Mouse (Mus musculus): ENCODE data around the gene Hist1h1c.
A peak's percentile ranks its signal among the peaks of the same experiment; 100 is the strongest.
"Not testable (repeated sequence)": the region's sequence is repeated elsewhere in the genome, so short reads cannot be mapped to it uniquely, and the experiment has no call there.

Hist1h1c gene

DNA sequence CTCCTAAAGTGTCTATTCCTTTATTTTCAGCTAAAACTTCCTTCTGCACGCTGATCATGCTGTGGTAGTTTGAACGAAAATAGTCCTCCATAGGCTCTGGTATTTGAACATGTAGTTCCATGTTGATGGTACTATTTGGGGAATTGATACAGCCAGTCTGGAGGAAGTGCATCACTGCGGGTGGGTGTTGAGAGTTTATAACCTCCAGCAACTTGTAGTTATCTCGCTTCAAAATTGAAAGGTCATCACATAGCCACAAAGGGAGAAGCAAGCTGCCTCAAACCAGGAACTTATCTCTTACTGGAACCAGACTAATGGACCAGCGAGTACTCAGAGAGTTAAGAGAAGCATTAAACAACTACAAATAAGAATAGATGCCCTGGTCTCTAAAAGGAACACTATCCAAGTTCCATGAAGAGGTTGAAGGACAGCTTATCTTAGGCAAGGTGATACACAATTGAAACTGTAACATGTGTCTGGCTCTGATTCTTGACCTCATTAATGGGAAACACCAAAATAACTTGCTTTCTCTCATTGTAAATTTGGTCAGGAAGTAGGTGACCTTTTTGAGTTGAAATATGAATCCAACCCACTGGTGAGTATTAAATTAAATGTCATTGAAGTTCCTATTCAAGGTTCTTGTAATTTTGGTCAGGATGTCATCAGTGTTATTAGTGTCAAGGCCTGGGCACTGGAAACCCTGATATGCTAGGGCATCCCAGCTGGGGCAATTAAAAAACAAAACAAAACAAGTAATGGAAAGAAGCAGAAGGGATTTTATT, 22.2 kb upstream of the Hist1h1c start:
- DNase-seq (ENCODE audit: low read depth, low spot score), result no peak

DNA sequence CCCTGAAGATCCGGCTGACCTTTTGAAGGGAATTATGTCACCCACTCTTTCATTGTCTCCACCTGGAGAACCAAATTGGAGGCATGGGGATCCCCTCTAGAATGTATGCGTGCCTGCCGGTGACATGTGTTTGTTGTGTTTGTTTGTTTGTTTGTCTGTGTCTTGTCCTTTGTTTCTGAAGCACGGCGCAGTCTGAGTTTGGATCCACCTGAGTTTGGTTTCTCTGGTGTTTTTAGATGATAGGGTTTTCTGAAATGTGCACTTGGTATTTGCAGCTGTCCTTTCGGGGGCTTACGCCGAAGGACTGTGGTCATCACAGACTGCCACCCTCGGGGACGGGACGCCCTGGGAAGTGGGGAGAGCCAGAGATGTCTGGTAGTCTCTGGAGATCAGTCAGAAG, 21.4 kb upstream of the Hist1h1c start:
- DNase-seq (ENCODE audit: low read depth, low spot score), result no peak

DNA sequence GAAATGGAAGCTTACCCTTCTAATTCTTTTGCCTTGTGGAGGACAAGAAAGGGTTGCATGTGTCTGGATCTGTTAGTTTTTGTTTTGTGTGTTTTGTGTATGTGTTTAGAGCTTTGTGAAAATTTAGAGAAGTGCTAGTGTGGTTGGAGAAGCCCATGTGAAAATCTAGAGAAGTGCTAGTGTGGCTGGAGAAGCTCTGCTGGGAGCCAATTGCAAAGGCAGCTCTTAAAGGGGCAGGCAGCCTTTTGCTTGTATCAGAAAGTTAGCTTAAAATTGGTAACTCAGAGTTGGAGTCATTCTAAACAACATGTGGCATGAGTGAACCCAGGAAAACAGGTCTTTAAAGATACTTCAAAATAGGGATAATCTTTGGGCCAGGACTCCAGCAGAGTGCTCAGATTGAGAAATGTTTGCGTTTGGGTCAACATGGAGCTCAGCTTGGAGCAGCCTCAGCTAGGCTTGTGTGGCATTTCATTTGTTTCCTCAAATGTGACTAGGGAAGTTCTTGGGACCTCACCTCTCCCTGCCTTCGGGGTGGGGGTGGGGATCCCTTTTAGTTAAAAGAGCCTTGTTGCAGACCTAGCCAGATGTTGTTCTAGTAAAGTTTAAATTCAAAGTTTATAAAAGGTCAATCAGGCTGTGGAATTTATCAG, 20.9 kb upstream of the Hist1h1c start:
- DNase-seq (ENCODE audit: low read depth, low spot score), result not testable (repeated sequence)

DNA sequence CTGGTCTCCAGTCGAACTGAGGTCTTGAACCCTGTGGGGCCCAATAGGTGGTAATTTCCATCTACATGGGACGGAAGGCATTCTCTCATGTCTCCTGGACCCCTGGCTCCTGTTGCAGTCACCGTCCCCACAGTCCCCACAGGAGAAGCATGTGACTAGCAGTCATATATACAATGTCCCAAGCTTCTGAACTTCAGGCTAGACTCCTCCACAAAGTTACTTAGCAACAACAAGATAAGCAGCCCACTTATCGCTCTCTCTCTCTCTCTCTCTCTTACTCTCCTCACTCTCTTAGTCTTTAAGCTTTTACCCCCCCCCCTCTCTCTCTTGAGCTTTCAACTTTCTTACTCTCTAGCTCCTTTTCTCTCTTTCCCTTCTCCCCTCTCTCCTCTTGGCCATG, 14.4 kb upstream of the Hist1h1c start:
- DNase-seq (ENCODE audit: low read depth, low spot score), result no peak

DNA sequence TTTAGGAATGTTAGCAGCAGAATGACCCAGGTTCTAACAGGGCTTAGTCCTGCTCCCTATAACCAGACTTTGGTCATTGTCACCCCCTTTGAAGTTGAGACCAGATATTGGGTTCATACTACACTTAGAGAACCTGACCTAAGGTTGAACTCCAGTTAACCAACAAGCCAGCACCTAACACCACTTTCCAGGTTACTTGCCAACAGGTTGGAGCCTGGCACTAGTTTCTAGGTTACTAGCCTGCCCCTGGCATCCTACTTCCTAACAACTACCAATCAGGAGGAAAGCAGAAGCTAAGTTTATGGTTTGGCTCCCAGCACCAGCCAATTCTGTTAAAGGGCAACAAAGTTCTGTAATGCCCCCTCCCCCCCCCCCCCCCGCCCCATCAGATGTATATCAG, 13.4 kb upstream of the Hist1h1c start:
- DNase-seq (ENCODE audit: low read depth, low spot score), result no peak

DNA sequence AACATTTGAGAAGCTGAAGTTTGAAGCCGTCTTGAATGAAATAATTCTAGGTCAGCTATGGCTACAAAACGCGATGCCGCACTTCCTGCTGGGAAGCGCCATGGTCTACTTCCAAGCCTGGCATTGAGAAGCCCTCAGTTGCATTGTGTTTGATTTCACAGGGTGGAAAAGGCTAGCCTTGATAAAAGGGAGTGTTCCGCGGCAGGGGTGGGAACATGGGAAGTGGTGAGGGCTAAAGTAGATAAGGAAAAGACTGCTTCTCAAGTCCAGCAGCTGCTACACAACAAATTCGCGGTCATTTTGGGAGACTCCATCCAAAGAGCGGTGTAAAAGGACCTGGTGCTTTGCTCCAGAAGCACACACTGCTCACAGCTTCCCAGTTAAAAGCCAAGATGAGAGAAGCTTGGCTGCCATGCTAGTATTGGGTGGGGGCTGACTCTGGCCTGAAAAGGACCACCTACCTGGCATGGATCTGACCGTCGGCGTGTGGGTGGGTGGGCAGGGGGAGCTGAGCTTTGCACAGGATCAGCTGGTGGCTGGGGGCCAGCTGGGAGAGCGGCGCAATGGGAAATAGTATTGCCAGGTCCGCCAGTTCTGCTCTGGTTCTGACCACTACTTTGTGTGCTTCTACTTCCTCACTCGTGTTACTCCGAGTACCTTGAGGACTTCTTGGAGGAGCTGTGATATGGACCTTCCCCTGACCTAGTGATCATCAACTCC, 10.0 kb upstream of the Hist1h1c start:
- no peak for DNase-seq (ENCODE audit: low read depth, low spot score)

DNA sequence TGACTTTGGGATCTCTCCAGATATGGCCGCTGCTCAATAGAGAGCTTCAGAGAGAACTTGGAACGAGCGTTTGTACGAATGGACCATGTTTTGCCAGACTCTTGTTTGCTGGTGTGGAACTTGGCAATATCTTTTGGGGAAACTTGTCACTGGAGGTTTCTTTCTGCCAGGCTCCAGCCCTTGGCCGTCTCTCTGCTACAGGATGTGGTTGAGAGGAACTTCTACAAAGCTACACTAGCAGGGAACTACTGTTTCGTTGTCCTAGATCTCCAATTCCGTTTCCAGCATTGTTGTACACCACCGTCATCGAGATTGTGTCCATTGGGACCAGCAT, 9.4 kb upstream of the Hist1h1c start:
- DNase-seq (ENCODE audit: low read depth, low spot score), result no peak

DNA sequence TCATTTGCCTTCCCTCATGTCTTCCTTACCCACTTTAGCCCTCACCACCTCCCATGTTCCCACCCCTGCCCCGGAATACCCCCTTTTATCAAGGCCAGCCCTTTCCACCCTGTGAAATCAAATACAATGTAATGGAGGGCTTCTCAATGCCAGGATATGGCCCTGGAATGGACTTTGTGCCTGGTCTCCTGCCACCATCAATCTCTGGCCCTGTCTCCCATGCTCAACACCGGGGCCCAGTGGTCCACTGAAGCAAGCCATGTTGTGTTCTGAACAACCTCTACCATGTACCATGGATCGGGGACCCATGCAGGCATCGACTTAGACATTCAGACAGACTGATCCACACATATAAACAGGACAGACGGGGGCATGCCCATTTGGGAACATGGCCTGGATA, 8.9 kb upstream of the Hist1h1c start:
- DNase-seq (ENCODE audit: low read depth, low spot score), result no peak

DNA sequence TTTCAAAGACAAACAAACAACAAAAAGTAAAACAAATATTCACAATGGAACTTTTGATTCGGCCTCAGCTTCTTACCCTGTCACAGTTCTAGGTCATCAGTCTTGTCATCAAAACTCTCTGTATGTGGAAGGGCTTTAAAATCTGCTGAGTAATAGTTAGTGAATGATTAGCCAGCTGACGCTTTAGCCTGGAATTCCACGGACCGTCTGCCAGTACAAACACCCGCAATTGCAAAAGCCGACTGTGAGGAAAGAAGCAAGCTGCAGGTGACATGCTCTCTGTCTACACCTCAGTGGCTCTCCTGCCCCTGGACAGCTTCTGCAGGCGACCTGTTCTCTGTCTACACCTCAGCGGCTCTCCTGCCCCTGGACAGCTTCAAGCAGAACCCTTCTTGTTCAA, 8.1 kb upstream of the Hist1h1c start:
- no peak for DNase-seq (ENCODE audit: low read depth, low spot score)

DNA sequence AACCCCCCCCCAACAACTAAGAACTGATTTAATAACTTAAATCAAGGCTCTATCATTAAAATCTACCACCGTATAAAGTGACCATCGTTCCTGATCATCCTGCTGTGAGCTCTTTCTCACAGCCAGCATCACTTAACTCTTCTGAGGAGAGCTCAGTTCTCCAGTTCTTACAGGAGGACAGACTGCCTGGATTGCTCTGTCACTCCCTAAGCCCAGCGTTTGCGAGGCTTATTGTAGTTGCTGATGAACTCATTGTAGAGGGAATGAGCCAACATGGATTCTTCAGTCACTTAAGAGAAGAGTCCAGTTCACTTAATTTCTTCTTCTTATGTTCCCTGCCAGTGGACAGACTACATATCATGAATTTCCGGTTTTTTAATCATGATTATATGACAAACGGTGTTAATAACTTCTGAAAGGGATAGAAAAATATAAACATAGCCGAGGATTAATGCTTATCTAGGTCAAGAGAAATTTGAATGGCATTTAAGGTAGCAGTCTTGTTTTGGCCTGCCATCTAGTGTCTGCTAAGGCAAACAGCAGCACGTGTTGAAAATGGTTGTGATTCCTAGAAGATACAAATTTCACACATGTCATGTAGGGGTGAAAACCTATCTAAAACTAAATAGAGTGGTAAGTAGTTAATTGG, 6.3 kb upstream of the Hist1h1c start:
- no peak for DNase-seq (ENCODE audit: low read depth, low spot score)

DNA sequence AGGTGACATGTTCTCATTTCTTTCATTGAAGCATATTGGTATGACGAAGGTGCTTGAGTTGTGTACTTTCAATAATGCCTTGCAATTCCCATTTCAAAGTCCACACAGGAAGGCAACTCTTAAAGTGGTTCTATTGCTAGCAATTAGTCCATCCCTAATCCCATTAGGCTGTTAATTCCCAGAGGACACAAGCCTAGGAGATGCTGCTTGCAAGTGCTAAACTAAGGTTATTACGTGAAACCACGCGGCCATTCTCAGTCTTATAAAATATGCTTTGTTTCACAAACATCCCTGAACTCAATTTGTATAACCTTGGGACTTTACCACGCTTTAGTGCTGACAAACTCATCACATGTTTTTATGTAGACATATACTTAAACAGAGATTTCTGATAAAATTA, 1.5 kb upstream of the Hist1h1c start:
- DNase-seq (ENCODE audit: low read depth, low spot score), result no peak

DNA sequence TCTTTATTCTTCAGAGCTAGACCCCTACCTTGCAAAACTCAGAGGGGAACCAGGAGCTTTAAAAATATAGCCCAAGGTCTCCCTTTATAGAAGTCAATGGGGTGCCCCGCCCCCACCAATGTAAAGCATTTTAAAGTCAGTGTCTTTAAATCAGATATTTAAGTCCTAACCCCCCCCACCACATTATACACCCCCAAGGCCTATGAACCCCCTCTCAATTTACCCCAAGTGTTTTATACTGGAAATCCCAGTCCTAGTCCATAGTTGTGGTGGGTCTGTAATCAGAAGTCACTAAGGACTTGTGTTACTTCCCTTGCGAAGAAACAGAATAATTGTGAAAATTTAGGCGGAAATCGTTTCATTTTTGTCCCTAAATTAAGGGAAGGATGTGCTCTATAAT, 567 bp upstream of the Hist1h1c start:
- DNase-seq (ENCODE audit: low read depth, low spot score), result no peak

DNA sequence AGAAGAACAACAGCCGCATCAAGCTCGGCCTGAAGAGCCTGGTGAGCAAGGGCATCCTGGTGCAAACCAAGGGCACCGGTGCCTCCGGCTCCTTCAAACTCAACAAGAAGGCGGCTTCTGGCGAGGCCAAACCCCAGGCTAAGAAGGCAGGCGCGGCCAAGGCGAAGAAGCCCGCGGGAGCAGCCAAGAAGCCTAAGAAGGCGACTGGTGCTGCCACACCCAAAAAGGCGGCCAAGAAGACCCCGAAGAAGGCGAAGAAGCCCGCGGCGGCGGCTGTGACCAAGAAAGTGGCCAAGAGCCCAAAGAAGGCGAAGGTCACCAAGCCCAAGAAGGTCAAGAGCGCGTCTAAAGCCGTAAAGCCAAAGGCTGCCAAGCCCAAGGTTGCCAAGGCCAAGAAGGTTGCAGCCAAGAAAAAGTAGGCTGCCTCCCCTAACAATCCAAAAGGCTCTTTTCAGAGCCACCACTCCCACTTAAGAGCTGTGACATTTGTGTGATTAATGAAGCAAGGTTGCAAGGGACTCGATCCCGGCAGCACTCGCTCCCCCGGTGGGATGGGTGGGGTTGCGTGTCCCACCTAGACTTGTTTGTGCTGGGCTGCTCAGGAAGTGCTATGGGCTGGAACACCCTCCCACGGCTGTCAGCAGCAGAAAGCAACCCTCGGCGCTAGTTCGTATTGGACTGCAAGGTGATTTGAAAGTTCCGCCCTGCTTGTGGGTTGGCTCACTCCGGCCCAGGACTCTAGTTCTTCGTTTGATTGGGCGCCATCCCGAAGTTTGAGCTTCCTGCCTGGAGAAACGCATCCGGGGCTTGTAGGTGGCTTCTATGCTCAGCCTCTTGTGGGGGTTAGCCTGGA, 687 bp downstream of the Hist1h1c start:
- DNase-seq (ENCODE audit: low read depth, low spot score), result peak; percentile 88

DNA sequence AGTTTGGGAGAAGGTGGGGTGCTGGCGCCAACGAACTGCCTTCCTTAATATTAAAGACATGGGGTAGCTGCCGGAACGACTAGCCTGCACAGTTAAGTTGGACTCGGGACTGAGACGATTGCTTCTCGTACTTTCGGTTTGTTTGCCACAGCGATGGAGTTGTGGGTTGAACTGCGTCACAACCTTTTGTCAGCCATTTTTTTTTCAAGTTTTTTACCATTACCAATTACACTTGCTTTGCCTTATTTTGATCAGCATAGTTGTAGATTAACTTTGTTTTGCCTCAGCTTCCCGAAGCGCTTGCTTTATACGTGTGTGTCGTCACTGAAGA, 1.3 kb downstream of the Hist1h1c start:
- DNase-seq (ENCODE audit: low read depth, low spot score), result no peak

DNA sequence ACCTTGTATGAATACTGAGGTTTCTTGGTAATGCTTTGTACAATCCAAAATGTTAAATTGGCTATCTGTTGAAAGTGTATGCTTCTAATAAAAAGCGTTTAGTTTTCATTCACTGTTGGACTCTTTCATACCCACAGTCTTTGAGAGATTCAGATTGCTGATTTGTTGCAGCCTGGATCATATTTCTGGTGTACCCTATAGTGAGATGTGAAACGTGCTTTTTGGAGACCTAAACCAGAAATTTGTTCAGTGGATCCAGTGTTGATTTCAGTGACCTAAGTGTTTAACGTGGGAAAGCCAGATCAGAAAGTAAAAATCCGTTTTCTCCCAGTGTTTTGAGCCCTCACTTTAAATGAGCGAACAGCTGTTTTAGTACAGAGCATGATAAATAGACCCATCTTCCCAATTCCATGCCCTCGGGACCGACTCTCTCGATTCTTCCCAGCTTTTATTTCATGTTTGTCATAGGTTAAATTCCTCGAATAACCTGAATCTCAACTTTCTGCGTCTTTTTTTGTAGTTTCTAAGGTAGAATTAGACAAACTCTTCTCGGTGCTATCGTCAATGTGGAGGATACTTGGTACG, 1.7 kb downstream of the Hist1h1c start:
- DNase-seq (ENCODE audit: low read depth, low spot score), result no peak

DNA sequence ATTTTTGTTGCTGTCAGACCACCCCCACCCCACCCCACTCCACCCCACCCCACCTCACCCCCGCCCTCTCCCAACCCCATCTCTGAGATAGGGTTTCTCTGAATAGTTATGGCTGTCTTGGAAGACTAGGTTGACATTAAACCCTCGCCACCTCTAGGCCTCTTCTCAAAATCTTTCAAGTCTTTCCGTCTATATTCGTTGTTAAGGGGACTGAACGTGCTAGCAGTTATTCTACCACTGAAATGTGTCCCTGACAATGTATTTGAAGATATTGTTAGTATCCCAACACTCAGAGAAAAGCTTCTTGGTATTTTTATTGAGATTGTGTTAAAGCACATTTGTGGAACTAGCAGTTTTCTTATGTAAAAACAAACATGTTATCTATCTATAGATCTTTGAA, 2.3 kb downstream of the Hist1h1c start:
- no peak for DNase-seq (ENCODE audit: low read depth, low spot score)

DNA sequence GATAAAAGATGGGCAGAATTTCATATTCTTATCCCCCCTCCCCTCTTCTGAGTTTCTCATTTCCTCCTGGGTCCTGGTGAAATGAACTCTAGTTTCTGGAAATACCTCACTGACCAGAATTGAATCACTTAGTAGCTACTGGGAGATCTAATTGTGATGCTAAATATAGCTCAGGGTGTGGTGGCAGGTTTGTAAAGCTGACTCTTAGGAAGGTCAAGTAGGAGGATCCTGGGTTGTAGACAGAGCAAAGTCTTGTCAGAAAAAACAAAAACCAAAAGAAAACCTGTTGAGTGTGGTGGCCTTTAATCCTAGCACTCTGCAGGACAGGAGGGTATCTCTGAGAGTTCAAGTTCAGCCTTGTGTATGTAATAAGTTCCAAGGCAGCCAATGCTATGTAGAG, 3.4 kb downstream of the Hist1h1c start:
- DNase-seq (ENCODE audit: low read depth, low spot score), result no peak

DNA sequence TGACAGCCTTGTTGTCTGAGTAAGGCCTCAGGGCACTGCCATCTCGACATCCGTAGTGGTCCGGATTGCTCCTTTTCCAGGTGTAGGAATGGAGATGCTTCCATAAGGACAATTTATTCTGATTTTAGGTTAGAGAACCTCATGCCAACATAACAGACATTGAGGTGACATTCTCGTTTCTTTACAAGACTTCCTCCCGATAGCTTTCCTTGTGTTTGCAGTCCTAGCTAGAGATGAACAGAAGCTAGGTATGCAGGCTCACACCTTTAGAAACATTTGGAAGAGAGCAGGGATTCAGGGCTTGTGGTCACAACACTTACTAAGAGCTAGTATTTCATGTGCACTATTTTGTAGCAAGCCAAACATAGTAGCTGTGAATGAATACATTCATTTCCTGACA, 4.6 kb downstream of the Hist1h1c start:
- no peak for DNase-seq (ENCODE audit: low read depth, low spot score)

DNA sequence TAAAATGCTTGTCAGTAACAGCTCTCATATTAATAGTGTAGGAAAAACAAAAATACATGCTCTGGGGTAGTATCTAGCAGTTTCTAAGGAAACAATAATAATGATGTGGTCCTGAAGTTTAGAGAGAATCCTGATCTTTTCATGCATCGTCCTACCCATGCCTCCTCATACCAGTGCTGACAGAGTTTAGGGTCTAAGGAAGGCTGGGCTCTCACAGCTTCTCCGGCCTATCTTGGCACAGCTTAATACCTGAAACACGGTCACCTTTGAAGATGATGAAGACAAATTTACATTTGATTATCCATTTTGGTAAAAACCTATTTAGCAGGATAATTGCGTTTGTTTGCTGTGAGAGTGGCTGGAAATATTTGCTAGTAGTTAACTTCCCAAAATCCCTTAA, 5.4 kb downstream of the Hist1h1c start:
- DNase-seq (ENCODE audit: low read depth, low spot score), result no peak

DNA sequence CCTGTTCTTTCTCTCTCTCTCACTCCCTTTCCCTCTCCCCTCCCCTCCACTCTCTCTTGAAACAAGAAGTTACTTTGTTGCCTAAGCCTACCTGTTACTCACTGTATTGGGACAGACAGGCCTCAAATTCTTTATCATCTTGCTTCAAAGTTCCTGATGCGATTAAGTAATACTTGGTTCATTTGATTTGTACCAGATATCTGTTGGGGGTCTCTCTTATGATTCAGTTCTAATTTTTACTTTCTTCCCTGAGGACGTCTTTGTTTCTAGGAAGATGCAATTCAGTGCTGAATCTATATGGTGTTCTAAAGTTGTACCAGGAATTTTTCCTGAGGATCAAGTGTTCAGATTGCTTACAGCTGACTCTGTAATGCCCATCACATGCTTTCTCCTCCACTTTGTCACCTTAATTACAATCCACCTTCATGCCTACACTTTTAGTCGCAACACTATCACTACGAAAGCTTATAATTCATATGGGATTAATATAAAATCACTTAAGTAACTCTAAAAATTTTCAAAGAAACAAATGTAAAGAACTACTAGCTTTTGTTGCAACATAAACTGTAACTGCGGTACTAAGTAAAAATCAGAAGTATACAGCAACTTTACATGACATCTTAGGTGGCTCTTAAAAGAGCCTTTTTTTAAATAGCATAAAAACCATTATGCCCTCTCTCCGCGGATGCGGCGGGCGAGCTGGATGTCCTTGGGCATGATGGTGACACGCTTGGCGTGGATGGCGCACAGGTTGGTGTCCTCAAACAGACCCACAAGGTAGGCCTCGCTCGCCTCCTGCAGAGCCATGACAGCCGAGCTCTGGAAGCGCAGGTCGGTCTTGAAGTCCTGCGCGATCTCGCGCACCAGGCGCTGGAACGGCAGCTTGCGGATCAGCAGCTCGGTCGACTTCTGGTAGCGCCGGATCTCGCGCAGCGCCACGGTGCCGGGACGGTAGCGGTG, 6.1 kb downstream of the Hist1h1c start:
- DNase-seq (ENCODE audit: low read depth, low spot score), result no peak

Data from brain, embryonic 18.5 days (tissue).